Mouse (Mus musculus) midbrain, postnatal 0 days (tissue): ENCODE data around the gene Smurf1. TPM values are rescaled to one million over a fixed set of nuclear protein-coding genes. Genes with fewer than 3 reads are reported as not detected.

Experiments used
- ATAC-seq: fragments of 200-750 bp; cut with Nextera tagmentation; 2 replicates; pipeline ENCODE4 v1.8.0; 2017; ENCODE audit warnings: moderate number of reproducible peaks, mild to moderate bottlenecking, moderate TSS enrichment, moderate library complexity; ENCODE audit not compliant: low FRiP score
- DNase-seq: peaks from one replicate; pipeline ENCODE4 v3.0.0-alpha.2; 2015; ENCODE audit warnings: low spot score
- H3K27ac ChIP-seq: fragments of 300-500 bp; sonication (generic); 2 replicates; pipeline ENCODE4 v1.5.1; 2014; ENCODE audit warnings: low read depth, mild to moderate bottlenecking, low read length, mixed read lengths
- H3K27me3 ChIP-seq: fragments of 300-500 bp; sonication (generic); 2 replicates; pipeline ENCODE4 v1.6.1; 2014; ENCODE audit warnings: low read length, control low read depth, mixed read lengths; ENCODE audit not compliant: insufficient read depth
- H3K36me3 ChIP-seq: fragments of 300-500 bp; sonication (generic); 2 replicates; pipeline ENCODE4 v1.6.1; 2014; ENCODE audit warnings: low read length, control low read depth, mixed read lengths; ENCODE audit not compliant: insufficient read depth
- H3K4me1 ChIP-seq: fragments of 300-500 bp; sonication (generic); 2 replicates; pipeline ENCODE4 v1.6.1; 2014; ENCODE audit warnings: mild to moderate bottlenecking, control low read depth, antibody characterized with exemption, low read length, mixed read lengths; ENCODE audit not compliant: insufficient read depth
- H3K4me2 ChIP-seq: fragments of 300-500 bp; sonication (generic); 2 replicates; pipeline ENCODE4 v1.6.1; 2014; ENCODE audit warnings: low read depth, mild to moderate bottlenecking, low read length, mixed read lengths; ENCODE audit not compliant: poor library complexity, severe bottlenecking
- H3K4me3 ChIP-seq: fragments of 300-500 bp; sonication (generic); 2 replicates; pipeline ENCODE4 v1.5.1; 2014; ENCODE audit warnings: low read depth, mild to moderate bottlenecking, low read length, moderate library complexity
- H3K9ac ChIP-seq: fragments of 300-500 bp; sonication (generic); replicated peaks from 2 replicates; pipeline ENCODE4 v1.6.1; 2014; ENCODE audit warnings: mild to moderate bottlenecking, low read length, moderate library complexity, mixed read lengths; ENCODE audit not compliant: poor library complexity, severe bottlenecking
- H3K9me3 ChIP-seq: fragments of 300-500 bp; sonication (generic); 2 replicates; pipeline ENCODE4 v1.6.1; 2016; ENCODE audit warnings: low read length, control low read depth
- CTCF ChIP-seq: IDR thresholded peaks from 2 replicates; pipeline ENCODE4 v1.5.1; 2016; ENCODE audit warnings: antibody characterized with exemption, mild to moderate bottlenecking
- WGBS: fragments of 180-500 bp; shearing (Covaris S2); extraction: QIAGEN DNeasy Blood & Tissue Kit; methylation state at CpG from one replicate; pipeline ENCODE4 v1.1.7; 2014; 5-methylcytosine and 5-hydroxymethylcytosine counted together
- polyA plus RNA-seq: library from polyadenylated mRNA; unstranded; fragments of >200 nt; fragmentation: Nextera tagmentation; extraction: Ambion mirVana; gene quantifications from 2 replicates; pipeline ENCODE4 v1.2.1, GENCODE M21; 2015
- total RNA-seq: library from RNA; depleted of rRNA; stranded (reverse); fragments of >200 nt; gene quantifications from 2 replicates; pipeline ENCODE4 v1.2.3, GENCODE M21; 2014

Smurf1 gene
- total and polyA plus RNA-seq, 2 experiments from 2014 or later, result 28.0 to 63.0 TPM

GRCm38 (mm10) chr5:144898448-144899052, 67.1 kb downstream of the Smurf1 start:
- no peak overlapping the region for H3K4me3 ChIP-seq
- no peaks in the 10 kb centered on the region for H3K9me3 ChIP-seq
- H3K4me2 ChIP-seq, result no peak overlapping the region
- H3K27me3 ChIP-seq, result no peaks in the 10 kb centered on the region
- 46% methylated on average over 7 of the region's 7 CpGs for WGBS
- H3K27ac ChIP-seq, result no peak overlapping the region
- H3K4me1 ChIP-seq, result no peaks in the 10 kb centered on the region
- H3K9ac ChIP-seq, result no peak overlapping the region
- ATAC-seq (no peak), DNase-seq (no peak)
- no peak for TF ChIP-seq CTCF
- peaks cover 51% of the 10 kb centered on the region for H3K36me3 ChIP-seq

- no peak overlapping the region for H3K27ac ChIP-seq
- WGBS, result 21% methylated on average over 7 of the region's 7 CpGs
- H3K36me3 ChIP-seq, result peaks cover 58% of the 10 kb centered on the region
- DNase-seq (no peak), ATAC-seq (no peak)
- H3K9ac ChIP-seq, result no peak overlapping the region
- H3K9me3 ChIP-seq, result no peaks in the 10 kb centered on the region
- TF ChIP-seq CTCF, result no peak
- H3K4me1 ChIP-seq, result no peaks in the 10 kb centered on the region
- no peaks in the 10 kb centered on the region for H3K27me3 ChIP-seq
- no peak overlapping the region for H3K4me2 ChIP-seq
- H3K4me3 ChIP-seq, result no peak overlapping the region
These were observed 67.8 kb downstream of the Smurf1 start for GRCm38 (mm10) chr5:144897881-144898280.

GRCm38 (mm10) chr5:144891276-144891675, 74.4 kb downstream of the Smurf1 start:
- DNase-seq, result no peak
- 86% methylated on average over 11 of the region's 11 CpGs for WGBS
- H3K9me3 ChIP-seq, result no peaks in the 10 kb centered on the region
- no peaks in the 10 kb centered on the region for H3K27me3 ChIP-seq
- H3K4me1 ChIP-seq, result no peaks in the 10 kb centered on the region
- peaks cover 71% of the 10 kb centered on the region for H3K36me3 ChIP-seq
- no peak overlapping the region for H3K9ac ChIP-seq
- TF ChIP-seq CTCF, result no peak
- no peak overlapping the region for H3K4me3 ChIP-seq
- no peak overlapping the region for H3K4me2 ChIP-seq
- no peak for ATAC-seq
- no peak overlapping the region for H3K27ac ChIP-seq

GRCm38 (mm10) chr5:144885968-144886650, 79.5 kb downstream of the Smurf1 start:
- H3K9ac ChIP-seq, result no peak overlapping the region
- DNase-seq (no peak), ATAC-seq (no peak)
- 89% methylated on average over 9 of the region's 9 CpGs for WGBS
- TF ChIP-seq CTCF, result peak; percentile 14; the same call in 1 of the 2 replicates
- H3K27me3 ChIP-seq, result no peaks in the 10 kb centered on the region
- no peaks in the 10 kb centered on the region for H3K4me1 ChIP-seq
- no peaks in the 10 kb centered on the region for H3K9me3 ChIP-seq
- H3K4me2 ChIP-seq, result no peak overlapping the region
- H3K27ac ChIP-seq, result no peak overlapping the region
- peaks cover 77% of the 10 kb centered on the region for H3K36me3 ChIP-seq
- H3K4me3 ChIP-seq, result no peak overlapping the region

DNA sequence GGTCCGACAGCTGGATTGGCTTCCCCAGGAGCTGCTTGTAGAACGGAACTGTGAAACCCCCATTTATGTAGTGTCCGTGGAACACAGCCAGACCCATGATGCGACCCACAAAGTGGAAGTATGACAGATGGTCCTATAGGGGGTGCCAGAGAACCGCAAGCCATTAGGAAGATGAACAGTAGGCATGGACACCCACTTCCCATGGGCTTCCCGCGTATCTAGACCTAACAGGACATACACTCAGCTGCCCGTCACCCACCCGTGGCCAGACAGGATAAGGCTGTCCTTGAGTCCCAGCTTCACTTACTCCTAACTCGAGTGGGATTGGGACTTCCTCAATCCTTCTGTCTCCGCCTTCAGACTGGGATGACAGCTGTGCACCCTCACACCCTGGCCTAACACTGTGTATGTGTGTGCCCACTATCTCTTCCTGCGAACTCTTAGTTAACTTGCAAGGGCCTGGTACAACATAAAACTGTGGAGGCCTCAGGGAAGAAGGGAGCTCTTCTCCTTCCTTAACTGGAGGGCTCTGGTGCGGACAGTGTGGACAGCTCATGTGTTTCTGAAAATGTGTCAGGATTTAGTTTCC, 80.9 kb downstream of the Smurf1 start:
- Histone ChIP-seq H3K4me2 (no peak overlapping the region), H3K9ac (no peak overlapping the region), H3K4me3 (no peak overlapping the region), H3K27me3 (no peaks in the 10 kb centered on the region), H3K4me1 (no peaks in the 10 kb centered on the region), H3K27ac (no peak overlapping the region), H3K9me3 (no peaks in the 10 kb centered on the region), H3K36me3 (peaks cover 85% of the 10 kb centered on the region)
- DNase-seq (peak; percentile 64), ATAC-seq (no peak)
- WGBS, result 84% methylated on average over 13 of the region's 13 CpGs
- peak; percentile 64 for TF ChIP-seq CTCF
